Mouse (Mus musculus) myocyte (in vitro differentiated cells): ENCODE results near the gene Gm17416.

Experiments
- E2F4 ChIP-seq: IDR thresholded peaks from one replicate; pipeline ENCODE4 v1.6.1; 2011; ENCODE audit warnings: mild to moderate bottlenecking, control low read depth, moderate library complexity; ENCODE audit not compliant: insufficient read depth
- TCF12 ChIP-seq: IDR thresholded peaks from one replicate; pipeline ENCODE4 v1.6.1; 2011; ENCODE audit warnings: mild to moderate bottlenecking, control low read depth; ENCODE audit not compliant: poor library complexity, insufficient read depth, severe bottlenecking

DNA sequence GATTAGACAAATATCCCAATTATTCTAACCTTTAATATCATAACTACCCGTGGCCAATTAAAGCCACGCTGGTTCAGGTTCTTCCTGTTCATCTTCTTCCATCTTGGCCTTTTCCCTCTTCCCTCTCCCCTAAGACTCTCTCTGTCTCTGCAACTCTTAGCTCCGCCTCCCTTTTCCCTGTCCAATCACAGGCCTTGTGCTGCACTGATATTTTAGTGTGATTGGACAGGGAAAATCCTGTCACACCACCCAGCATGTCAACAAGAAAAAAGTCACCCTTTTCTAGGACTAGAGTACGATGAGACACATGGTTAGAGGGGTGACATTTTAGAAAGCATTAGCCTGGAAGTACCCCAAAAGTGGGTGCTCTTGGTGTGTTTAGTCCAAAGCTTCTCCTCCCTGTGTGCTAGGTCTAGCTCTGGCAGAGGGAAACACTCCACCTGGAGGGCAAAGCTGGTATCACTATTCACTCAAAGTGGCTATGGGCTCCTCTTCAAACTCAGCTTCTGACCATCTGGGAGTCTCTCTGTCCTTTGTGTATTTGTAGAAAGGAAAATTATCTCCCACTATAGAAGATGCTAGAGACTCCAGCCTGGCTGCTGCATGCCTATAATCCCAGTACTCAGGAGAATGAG is 17.9 kb downstream of the Gm17416 start:
- no peak for TF ChIP-seq TCF12
- TF ChIP-seq E2F4: no peak
